Mouse (Mus musculus) hindbrain, embryonic 16.5 days (tissue): Measurements from ENCODE around the gene Zswim7. TPM values are rescaled to one million over a fixed set of nuclear protein-coding genes. Genes with fewer than 3 reads are reported as not detected.

Experiments used
- ATAC-seq: fragments of 200-750 bp; cut with Nextera tagmentation; 2 replicates; pipeline ENCODE4 v1.8.0; 2017; ENCODE audit warnings: moderate TSS enrichment, moderate library complexity
- H3K27ac ChIP-seq: fragments of 300-500 bp; sonication (generic); 2 replicates; pipeline ENCODE4 v1.5.1; 2014; ENCODE audit warnings: low read depth, mild to moderate bottlenecking, control low read depth, low read length, moderate library complexity
- H3K27me3 ChIP-seq: fragments of 300-500 bp; sonication (generic); replicated peaks from 2 replicates; pipeline ENCODE4 v1.6.1; 2014; ENCODE audit warnings: low read length; ENCODE audit not compliant: control insufficient read depth, insufficient read depth
- H3K36me3 ChIP-seq: fragments of 300-500 bp; sonication (generic); 2 replicates; pipeline ENCODE4 v1.6.1; 2014; ENCODE audit warnings: mild to moderate bottlenecking, low read length, moderate library complexity, mixed read lengths; ENCODE audit not compliant: control insufficient read depth, insufficient read depth
- H3K4me1 ChIP-seq: fragments of 300-500 bp; sonication (generic); 2 replicates; pipeline ENCODE4 v1.6.1; 2014; ENCODE audit warnings: low read depth, low read length; ENCODE audit not compliant: control insufficient read depth, insufficient read depth
- H3K4me2 ChIP-seq: fragments of 300-500 bp; sonication (generic); 2 replicates; pipeline ENCODE4 v1.6.1; 2014; ENCODE audit warnings: mild to moderate bottlenecking, low read length, control low read depth, moderate library complexity
- H3K4me3 ChIP-seq: fragments of 300-500 bp; sonication (generic); 2 replicates; pipeline ENCODE4 v1.5.1; 2014; ENCODE audit warnings: mild to moderate bottlenecking, low read length, control low read depth, moderate library complexity
- H3K9ac ChIP-seq: fragments of 300-500 bp; sonication (generic); 2 replicates; pipeline ENCODE4 v1.6.1; 2014; ENCODE audit warnings: low read depth, mild to moderate bottlenecking, control low read depth, low read length, moderate library complexity
- H3K9me3 ChIP-seq: fragments of 300-500 bp; sonication (generic); 2 replicates; pipeline ENCODE4 v1.6.1; 2014; ENCODE audit warnings: mild to moderate bottlenecking, low read length, moderate library complexity; ENCODE audit not compliant: control insufficient read depth
- WGBS: fragments of 180-500 bp; shearing (Covaris S2); extraction: QIAGEN DNeasy Blood & Tissue Kit; methylation state at CpG from one replicate; pipeline ENCODE4 v1.1.7; 2014; 5-methylcytosine and 5-hydroxymethylcytosine counted together
- polyA plus RNA-seq: library from polyadenylated mRNA; unstranded; fragments of >200 nt; fragmentation: Nextera tagmentation; extraction: Ambion mirVana; gene quantifications from 2 replicates; pipeline ENCODE4 v1.2.1, GENCODE M21; 2015

Gene Zswim7
- polyA plus RNA-seq, 1 experiment from 2014 or later = 21.9 TPM

DNA sequence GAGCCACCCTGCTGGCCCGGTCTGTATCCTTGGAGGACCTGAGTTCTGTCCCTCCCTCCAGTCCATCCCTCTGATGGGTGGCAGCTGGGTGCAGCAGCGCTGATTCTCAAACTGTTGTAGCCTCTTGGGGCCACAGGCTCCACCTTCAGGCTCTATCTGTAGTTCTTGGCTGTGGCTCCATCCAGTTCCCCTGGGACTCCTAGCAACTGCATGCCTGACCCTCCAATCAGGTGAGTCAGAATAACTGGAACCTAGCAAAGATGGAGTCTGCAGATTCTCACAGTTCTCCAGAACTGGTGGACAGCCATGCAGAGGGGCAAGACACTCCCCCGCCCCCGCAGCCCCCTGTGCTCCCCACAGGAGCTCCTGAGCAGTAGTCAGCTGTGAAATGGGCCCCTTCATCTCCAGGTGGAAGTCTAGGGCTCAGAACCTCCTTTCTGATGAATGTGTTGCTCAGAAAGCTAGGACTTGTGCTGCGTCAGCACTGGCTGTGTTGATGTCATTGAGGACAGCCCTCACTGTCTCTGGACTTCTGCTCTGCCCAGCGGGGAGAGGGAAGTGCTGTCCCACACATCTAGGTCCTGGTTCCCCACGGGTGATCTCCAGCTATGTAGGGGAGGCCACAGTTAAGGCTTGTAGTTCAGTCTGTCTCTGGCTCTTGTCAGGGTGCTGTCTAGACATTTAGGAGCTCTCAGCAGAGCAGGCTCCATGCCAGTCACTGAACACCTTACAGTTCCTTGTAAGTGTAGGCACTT is 60.2 kb downstream of the Zswim7 start:
- 83% methylated on average over 7 of the region's 7 CpGs for WGBS

DNA sequence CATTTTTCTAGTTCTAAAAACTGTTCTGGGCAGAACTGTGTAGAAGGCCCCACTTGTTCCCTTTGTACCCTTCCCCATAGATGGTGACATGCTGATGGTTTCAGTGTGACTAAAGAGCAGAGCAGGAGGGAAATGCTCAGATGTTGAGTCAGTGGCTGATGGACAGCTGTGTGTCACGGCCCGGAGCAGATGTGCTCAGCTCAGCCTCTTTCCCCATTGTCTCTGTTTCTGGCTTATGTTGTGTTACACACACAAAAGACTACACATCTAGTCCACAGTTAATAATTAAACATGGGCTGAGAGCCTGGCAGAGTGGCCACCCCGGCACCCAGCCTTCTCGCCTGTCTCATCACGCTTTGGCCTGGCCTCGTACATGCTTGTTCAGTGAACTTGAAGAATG is 63.4 kb downstream of the Zswim7 start:
- no peak overlapping the region for H3K4me3 ChIP-seq
- no peak overlapping the region for H3K9ac ChIP-seq
- H3K36me3 ChIP-seq = no peaks in the 10 kb centered on the region
- no peaks in the 10 kb centered on the region for H3K4me1 ChIP-seq
- ATAC-seq = no peak
- no peaks in the 10 kb centered on the region for H3K27me3 ChIP-seq
- H3K4me2 ChIP-seq = no peak overlapping the region
- 58% methylated on average over 6 of the region's 6 CpGs for WGBS
- no peak overlapping the region for H3K27ac ChIP-seq
- H3K9me3 ChIP-seq = no peaks in the 10 kb centered on the region

More for the DNA sequence above, 60.2 kb downstream of the Zswim7 start:
- Histone ChIP-seq H3K4me2 (no peak overlapping the region), H3K36me3 (no peaks in the 10 kb centered on the region), H3K9ac (no peak overlapping the region), H3K9me3 (no peaks in the 10 kb centered on the region), H3K4me3 (no peak overlapping the region), H3K27ac (no peak overlapping the region), H3K27me3 (no peaks in the 10 kb centered on the region), H3K4me1 (no peaks in the 10 kb centered on the region)
- no peak for ATAC-seq

Other genes with a start within 250 kb of the Zswim7 start
- gene Adora2b, start 32.4 kb downstream of the Zswim7 start, polyA plus RNA-seq = 6.7 and 8.8 TPM in 2 replicates
- gene Ttc19, start 98 bp upstream of the Zswim7 start, polyA plus RNA-seq = 41.6 and 42.3 TPM in 2 replicates
- gene Pigl, start 177.1 kb upstream of the Zswim7 start, polyA plus RNA-seq = 8.3 and 10.8 TPM in 2 replicates
- 60.1 and 135 TPM in 2 replicates for gene Ncor1, start 177.2 kb upstream of the Zswim7 start, polyA plus RNA-seq